Mouse (Mus musculus) kidney, adult 2 months (tissue): ENCODE data around the gene Acp2.

Source experiments
- CTCF ChIP-seq: fragments of 200-500 bp; conservative IDR thresholded peaks from 2 replicates; pipeline ENCODE4 v1.5.1; 2011; ENCODE audit warnings: low read depth, mild to moderate bottlenecking, control low read depth, low read length, moderate library complexity, mixed read lengths; ENCODE audit not compliant: insufficient read depth, insufficient read length
- POLR2A ChIP-seq: fragments of 200-500 bp; IDR thresholded peaks from one replicate; pipeline ENCODE4 v1.6.1; 2011; ENCODE audit warnings: low read depth, low read length, control low read depth

DNA sequence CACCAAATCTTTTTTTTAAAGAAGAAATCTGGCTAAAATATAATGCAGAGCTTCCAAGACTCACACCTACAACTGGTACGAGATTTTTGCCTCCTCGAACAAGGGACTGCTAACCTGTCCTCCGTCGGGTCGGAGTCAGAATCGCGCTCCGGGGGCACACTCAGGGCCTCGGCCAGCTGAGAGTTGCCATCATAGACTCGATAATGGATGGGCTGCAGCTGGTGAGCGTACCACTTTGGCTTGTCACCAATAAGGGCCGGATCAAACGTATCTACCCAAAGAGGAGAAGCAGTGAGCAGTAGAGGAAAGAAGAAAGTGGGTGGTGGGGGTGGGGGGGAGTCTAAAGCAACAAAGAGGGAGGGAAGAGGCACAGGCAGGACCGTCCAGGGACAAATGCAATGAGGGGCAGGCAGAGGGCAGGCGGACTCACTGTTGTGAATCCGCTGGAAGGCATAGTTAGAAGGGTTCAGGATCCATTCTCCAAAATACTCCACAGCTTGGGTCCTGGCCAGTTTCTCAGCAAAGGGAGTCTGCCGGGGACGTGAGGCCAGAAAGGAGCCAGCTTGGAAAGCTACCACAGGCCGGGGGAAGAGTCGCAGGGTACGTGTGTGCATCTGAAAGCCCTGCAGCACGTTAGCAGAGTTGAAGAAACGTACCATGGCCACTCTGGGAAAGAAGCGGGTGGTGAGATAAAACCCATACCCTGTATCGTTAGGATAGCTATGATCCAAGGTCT is 32.9 kb upstream of the Acp2 start:
- TF ChIP-seq CTCF (no peak), POLR2A (no peak)
